Mouse (Mus musculus): Measurements from ENCODE around the gene Gm867.

Gm867 gene

GRCm38 (mm10) chr10:75936909-75937667, 3.4 kb downstream of the Gm867 start:
- DNase-seq (ENCODE audit: low spot score in 2 of 2): no peak

GRCm38 (mm10) chr10:75935680-75936541, 4.6 kb downstream of the Gm867 start, which contains the start of gene Mmp11:
Mmp11 (minus strand) TSS chr10:75936496.
- DNase-seq (ENCODE audit: low spot score in 2 of 2): peak in 1 of 2 experiments; percentile 72

GRCm38 (mm10) chr10:75934991-75935390, 5.5 kb downstream of the Gm867 start:
- no peak for DNase-seq (ENCODE audit: low spot score in 2 of 2)

- DNase-seq (ENCODE audit: low spot score in 2 of 2): no peak
Measured at GRCm38 (mm10) chr10:75932891-75933290, 7.6 kb downstream of the Gm867 start, which contains the start of gene Chchd10. Chchd10 (plus strand) TSS chr10:75933130.

GRCm38 (mm10) chr10:75932081-75932678, 8.3 kb downstream of the Gm867 start:
- peak in 1 of 2 experiments; percentile 48 for DNase-seq (ENCODE audit: low spot score in 2 of 2)

- no peak for DNase-seq (ENCODE audit: low spot score in 2 of 2)
Measured at GRCm38 (mm10) chr10:75931311-75931710, 9.2 kb downstream of the Gm867 start.

GRCm38 (mm10) chr10:75930304-75930703, 10.2 kb downstream of the Gm867 start:
- DNase-seq (ENCODE audit: low spot score in 2 of 2): no peak

- no peak for DNase-seq (ENCODE audit: low spot score in 2 of 2)
Measured at GRCm38 (mm10) chr10:75926396-75926795, 14.1 kb downstream of the Gm867 start.

- DNase-seq (ENCODE audit: low spot score in 2 of 2): no peak
Measured at GRCm38 (mm10) chr10:75924324-75924723, 16.1 kb downstream of the Gm867 start.

- no peak for DNase-seq (ENCODE audit: low spot score in 2 of 2)
Measured at GRCm38 (mm10) chr10:75921726-75922560, 18.5 kb downstream of the Gm867 start.

- peak; percentile 94 for DNase-seq (ENCODE audit: low spot score in 2 of 2)
Measured at GRCm38 (mm10) chr10:75921026-75921725, 19.3 kb downstream of the Gm867 start, which contains the start of gene Smarcb1. Smarcb1 (minus strand) TSS chr10:75921617.

GRCm38 (mm10) chr10:75919026-75919425, 21.4 kb downstream of the Gm867 start:
- no peak for DNase-seq (ENCODE audit: low spot score in 2 of 2)

GRCm38 (mm10) chr10:75916840-75917239, 23.6 kb downstream of the Gm867 start:
- no peak for DNase-seq (ENCODE audit: low spot score in 2 of 2)

GRCm38 (mm10) chr10:75915557-75915956, 24.9 kb downstream of the Gm867 start:
- no peak for DNase-seq (ENCODE audit: low spot score in 2 of 2)

GRCm38 (mm10) chr10:75913013-75913589, 27.4 kb downstream of the Gm867 start:
- no peak for DNase-seq (ENCODE audit: low spot score in 2 of 2)

GRCm38 (mm10) chr10:75910698-75911097, 29.8 kb downstream of the Gm867 start:
- no peak for DNase-seq (ENCODE audit: low spot score in 2 of 2)

- DNase-seq (ENCODE audit: low spot score in 2 of 2): no peak
Measured at GRCm38 (mm10) chr10:75906882-75907281, 33.6 kb downstream of the Gm867 start.

GRCm38 (mm10) chr10:75904391-75904790, 36.1 kb downstream of the Gm867 start:
- DNase-seq (ENCODE audit: low spot score in 2 of 2): no peak

GRCm38 (mm10) chr10:75898846-75899245, 41.6 kb downstream of the Gm867 start:
- DNase-seq (ENCODE audit: low spot score in 2 of 2): peak in 1 of 2 experiments; percentile 74

- no peak for DNase-seq (ENCODE audit: low spot score in 2 of 2)
Measured at GRCm38 (mm10) chr10:75898039-75898564, 42.4 kb downstream of the Gm867 start.

All from urinary bladder, postnatal 36 days (tissue).